Mouse (Mus musculus): Measurements from ENCODE around the gene Ssh1. TPM values are rescaled to one million over a fixed set of nuclear protein-coding genes. Genes with fewer than 3 reads are reported as not detected.

The Ssh1 gene
- polyA plus RNA-seq, 1 experiment from 2014 or later = 13.3 TPM

GRCm38 (mm10) chr5:113973790-113974189 is 19.9 kb downstream of the Ssh1 start:
- Histone ChIP-seq H3K36me3 (peaks cover 39% of the 10 kb centered on the region), H3K4me3 (no peak overlapping the region), H3K9me3 (replicated peaks) (no peaks in the 10 kb centered on the region), H3K27me3 (ENCODE audit: low read depth, poor library complexity, severe bottlenecking) (no peaks in the 10 kb centered on the region), H3K4me1 (peaks cover 54% of the 10 kb centered on the region), H3K27ac (replicated peaks) (peak overlapping the region; percentile 76; the same call in 1 of the 2 replicates)
- 91% methylated on average over 8 of the region's 8 CpGs for WGBS
- no peak for DNase-seq (ENCODE audit: low spot score)

- peak overlapping the region; percentile 76 for H3K27ac ChIP-seq (replicated peaks)
- H3K36me3 ChIP-seq = peaks cover 39% of the 10 kb centered on the region
- no peaks in the 10 kb centered on the region for H3K27me3 ChIP-seq (ENCODE audit: low read depth, poor library complexity, severe bottlenecking)
- H3K9me3 ChIP-seq (replicated peaks) = no peaks in the 10 kb centered on the region
- DNase-seq (ENCODE audit: low spot score) = no peak
- H3K4me1 ChIP-seq = peaks cover 58% of the 10 kb centered on the region
- no peak overlapping the region for H3K4me3 ChIP-seq
- WGBS = 28% methylated on average over 18 of the region's 18 CpGs
These were observed 20.8 kb downstream of the Ssh1 start for GRCm38 (mm10) chr5:113972589-113973515.

DNA sequence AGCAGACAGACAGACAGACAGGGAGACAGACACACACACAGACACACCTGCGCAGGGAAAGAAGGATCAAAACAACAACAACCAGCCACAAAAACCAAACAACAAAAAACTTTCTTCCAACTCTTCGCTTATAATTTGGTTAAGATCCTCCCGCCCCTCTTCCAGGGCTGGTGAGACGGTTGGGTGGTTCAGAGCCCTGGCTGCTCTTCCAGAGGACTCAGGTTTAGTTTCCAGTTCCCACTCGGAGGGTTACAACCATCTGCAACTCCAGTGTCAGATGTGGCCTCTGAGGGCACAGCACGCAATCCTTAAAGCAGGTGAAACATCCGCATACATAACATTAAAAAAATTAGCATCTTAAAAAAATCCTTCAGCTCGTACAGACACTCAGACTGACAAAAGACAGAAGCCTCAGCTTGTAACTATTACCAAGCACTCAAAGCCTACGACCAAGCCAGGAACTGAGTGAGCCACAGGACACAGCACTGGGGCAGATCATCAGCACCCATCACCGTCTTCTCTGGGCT is 22.2 kb downstream of the Ssh1 start:
- H3K9me3 ChIP-seq (replicated peaks) = no peaks in the 10 kb centered on the region
- peaks cover 39% of the 10 kb centered on the region for H3K36me3 ChIP-seq
- H3K27ac ChIP-seq (replicated peaks) = no peak overlapping the region

GRCm38 (mm10) chr5:113968371-113968770 is 25.3 kb downstream of the Ssh1 start:
- peaks cover 69% of the 10 kb centered on the region for H3K36me3 ChIP-seq
- H3K27ac ChIP-seq (replicated peaks) = no peak overlapping the region
- no peaks in the 10 kb centered on the region for H3K9me3 ChIP-seq (replicated peaks)
- WGBS = 42% methylated on average over 11 of the region's 11 CpGs
- no peaks in the 10 kb centered on the region for H3K27me3 ChIP-seq (ENCODE audit: low read depth, poor library complexity, severe bottlenecking)
- H3K4me1 ChIP-seq = peaks cover 24% of the 10 kb centered on the region
- H3K4me3 ChIP-seq = no peak overlapping the region
- no peak for DNase-seq (ENCODE audit: low spot score)

More for the DNA sequence above, 22.2 kb downstream of the Ssh1 start:
- WGBS = 84% methylated on average over 10 of the region's 10 CpGs
- DNase-seq (ENCODE audit: low spot score) = no peak
- Histone ChIP-seq H3K4me1 (peaks cover 53% of the 10 kb centered on the region), H3K27me3 (ENCODE audit: low read depth, poor library complexity, severe bottlenecking) (no peaks in the 10 kb centered on the region), H3K4me3 (no peak overlapping the region)

- no peak for DNase-seq (ENCODE audit: low spot score)
- WGBS = 92% methylated on average over 13 of the region's 13 CpGs
- no peaks in the 10 kb centered on the region for H3K27me3 ChIP-seq (ENCODE audit: low read depth, poor library complexity, severe bottlenecking)
- H3K4me3 ChIP-seq = no peak overlapping the region
- H3K9me3 ChIP-seq (replicated peaks) = no peaks in the 10 kb centered on the region
- peaks cover 8% of the 10 kb centered on the region; the same call in 1 of the 2 replicates for H3K4me1 ChIP-seq
- H3K27ac ChIP-seq (replicated peaks) = no peak overlapping the region
- peaks cover 75% of the 10 kb centered on the region for H3K36me3 ChIP-seq
These were observed 27.1 kb downstream of the Ssh1 start for GRCm38 (mm10) chr5:113966452-113967150.

DNA sequence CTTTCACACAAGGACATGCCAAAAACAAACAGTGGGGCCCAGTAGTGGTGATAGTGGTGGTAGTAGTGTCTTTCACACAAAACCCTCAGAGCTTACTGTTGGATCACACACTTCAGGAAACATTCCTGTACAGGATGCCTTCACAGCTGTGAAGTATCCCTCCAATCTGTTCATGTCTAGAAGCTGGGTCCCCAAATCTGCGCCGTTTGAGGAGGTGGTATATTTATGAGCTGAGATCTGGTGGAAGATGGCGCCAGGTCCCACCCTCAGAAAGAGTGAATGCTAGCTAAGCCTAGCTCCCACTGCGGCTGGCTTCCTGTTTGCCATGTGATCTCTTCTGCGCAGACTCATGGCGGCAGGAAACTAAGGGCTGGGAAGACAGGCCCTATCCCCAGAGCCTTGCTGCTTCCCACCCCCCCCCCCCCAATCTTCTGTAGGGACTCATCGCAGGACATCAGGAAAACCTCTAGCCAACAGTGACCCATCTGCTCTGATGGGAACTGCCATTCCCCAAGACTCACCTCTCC is 28.0 kb downstream of the Ssh1 start:
- peaks cover 5% of the 10 kb centered on the region; the same call in 1 of the 2 replicates for H3K4me1 ChIP-seq
- H3K36me3 ChIP-seq = peaks cover 84% of the 10 kb centered on the region
- DNase-seq (ENCODE audit: low spot score) = no peak
- H3K27me3 ChIP-seq (ENCODE audit: low read depth, poor library complexity, severe bottlenecking) = no peaks in the 10 kb centered on the region
- H3K4me3 ChIP-seq = no peak overlapping the region
- H3K27ac ChIP-seq (replicated peaks) = no peak overlapping the region
- no peaks in the 10 kb centered on the region for H3K9me3 ChIP-seq (replicated peaks)
- 93% methylated on average over 7 of the region's 7 CpGs for whole genome bisulfite sequencing

GRCm38 (mm10) chr5:113964972-113965371 is 28.7 kb downstream of the Ssh1 start:
- no peak overlapping the region for H3K4me3 ChIP-seq
- H3K27me3 ChIP-seq (ENCODE audit: low read depth, poor library complexity, severe bottlenecking) = no peaks in the 10 kb centered on the region
- 90% methylated on average over 14 of the region's 14 CpGs for WGBS
- H3K4me1 ChIP-seq = peaks cover 5% of the 10 kb centered on the region; the same call in 1 of the 2 replicates
- H3K36me3 ChIP-seq = peaks cover 86% of the 10 kb centered on the region
- no peaks in the 10 kb centered on the region for H3K9me3 ChIP-seq (replicated peaks)
- no peak for DNase-seq (ENCODE audit: low spot score)
- H3K27ac ChIP-seq (replicated peaks) = no peak overlapping the region

- Histone ChIP-seq H3K36me3 (peaks cover 74% of the 10 kb centered on the region), H3K27ac (replicated peaks) (no peak overlapping the region), H3K9me3 (replicated peaks) (no peaks in the 10 kb centered on the region), H3K4me3 (no peak overlapping the region), H3K27me3 (ENCODE audit: low read depth, poor library complexity, severe bottlenecking) (no peaks in the 10 kb centered on the region), H3K4me1 (peaks cover 11% of the 10 kb centered on the region)
- no peak for DNase-seq (ENCODE audit: low spot score)
- 83% methylated on average over 7 of the region's 7 CpGs for WGBS
These were observed 31.9 kb downstream of the Ssh1 start for GRCm38 (mm10) chr5:113961776-113962175.

DNA sequence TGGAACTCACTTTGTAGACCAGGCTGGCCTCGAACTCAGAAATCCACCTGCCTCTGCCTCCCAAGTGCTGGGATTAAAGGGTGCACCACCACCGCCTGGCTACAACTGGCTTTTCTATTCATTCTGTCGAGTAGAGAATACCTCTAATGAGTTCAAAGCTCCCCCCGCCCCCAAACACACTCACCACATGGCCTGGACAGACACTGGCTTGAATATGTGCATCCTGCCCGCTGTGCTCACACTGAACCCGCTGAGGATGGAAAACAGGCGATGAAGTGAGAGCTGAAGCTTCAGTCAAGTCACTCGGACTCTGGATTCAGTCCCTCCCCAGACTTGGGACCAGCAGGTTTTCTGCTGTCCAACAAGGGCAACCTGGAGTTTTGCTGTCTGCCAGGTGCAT is 33.3 kb downstream of the Ssh1 start:
- WGBS = 78% methylated on average over 8 of the region's 8 CpGs
- Histone ChIP-seq H3K27ac (replicated peaks) (no peak overlapping the region), H3K27me3 (ENCODE audit: low read depth, poor library complexity, severe bottlenecking) (no peaks in the 10 kb centered on the region), H3K4me3 (no peak overlapping the region), H3K36me3 (peaks cover 66% of the 10 kb centered on the region), H3K9me3 (replicated peaks) (no peaks in the 10 kb centered on the region), H3K4me1 (peaks cover 11% of the 10 kb centered on the region)
- no peak for DNase-seq (ENCODE audit: low spot score)

GRCm38 (mm10) chr5:113959039-113959438 is 34.7 kb downstream of the Ssh1 start:
- 11% methylated on average over 6 of the region's 6 CpGs for WGBS
- H3K36me3 ChIP-seq = peaks cover 63% of the 10 kb centered on the region
- H3K27ac ChIP-seq (replicated peaks) = no peak overlapping the region

DNA sequence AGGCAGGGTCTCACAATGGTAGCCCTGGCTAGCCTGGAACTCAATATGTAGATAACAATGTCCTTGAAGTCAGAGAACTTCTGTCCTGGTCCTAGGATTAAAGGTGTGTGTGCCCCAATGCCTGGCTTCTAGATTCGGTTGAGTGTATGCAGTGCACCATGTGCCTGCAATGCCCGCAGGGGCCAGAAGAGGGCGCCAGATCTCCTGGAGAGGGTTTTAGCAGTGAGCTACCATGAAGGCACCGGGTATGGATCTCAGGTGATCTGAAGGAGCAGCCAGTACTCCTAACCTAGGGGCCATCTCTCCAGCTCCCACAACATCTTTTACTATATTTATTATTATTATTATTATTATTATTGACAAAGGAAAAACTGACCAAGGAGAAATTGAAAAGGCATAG is 37.2 kb downstream of the Ssh1 start:
- peaks cover 74% of the 10 kb centered on the region for H3K36me3 ChIP-seq
- H3K9me3 ChIP-seq (replicated peaks) = no peaks in the 10 kb centered on the region
- DNase-seq (ENCODE audit: low spot score) = peak; percentile 89
- WGBS = 8% methylated on average over 4 of the region's 4 CpGs
- no peaks in the 10 kb centered on the region for H3K27me3 ChIP-seq (ENCODE audit: low read depth, poor library complexity, severe bottlenecking)
- H3K4me1 ChIP-seq = peaks cover 14% of the 10 kb centered on the region
- no peak overlapping the region for H3K4me3 ChIP-seq
- H3K27ac ChIP-seq (replicated peaks) = no peak overlapping the region

More at GRCm38 (mm10) chr5:113959039-113959438, 34.7 kb downstream of the Ssh1 start:
- no peak for DNase-seq (ENCODE audit: low spot score)
- Histone ChIP-seq H3K4me1 (peaks cover 14% of the 10 kb centered on the region), H3K9me3 (replicated peaks) (no peaks in the 10 kb centered on the region), H3K27me3 (ENCODE audit: low read depth, poor library complexity, severe bottlenecking) (no peaks in the 10 kb centered on the region), H3K4me3 (no peak overlapping the region)

DNA sequence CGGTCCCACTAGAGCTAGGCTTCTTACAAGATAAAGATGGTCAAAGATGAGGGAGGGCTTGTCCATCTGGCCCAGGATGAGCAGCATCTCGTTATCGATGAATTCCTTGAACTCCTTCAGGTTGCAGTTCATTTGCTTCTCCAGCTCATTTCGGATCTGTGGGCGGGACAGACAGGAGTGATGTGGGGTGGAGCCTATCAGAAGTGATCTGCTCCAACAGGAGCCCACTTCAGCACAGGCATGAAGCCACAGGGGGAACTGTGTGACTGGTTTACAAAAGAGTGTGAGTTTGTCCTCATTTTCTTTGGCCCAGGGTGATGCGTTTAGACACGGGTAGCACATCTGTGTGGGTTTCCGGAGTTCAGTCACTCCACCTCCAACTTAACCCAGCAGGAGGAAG is 38.0 kb downstream of the Ssh1 start:
- 90% methylated on average over 8 of the region's 8 CpGs for WGBS
- Histone ChIP-seq H3K27ac (replicated peaks) (no peak overlapping the region), H3K9me3 (replicated peaks) (no peaks in the 10 kb centered on the region), H3K36me3 (peaks cover 74% of the 10 kb centered on the region), H3K27me3 (ENCODE audit: low read depth, poor library complexity, severe bottlenecking) (no peaks in the 10 kb centered on the region), H3K4me3 (no peak overlapping the region), H3K4me1 (peaks cover 14% of the 10 kb centered on the region)
- no peak for DNase-seq (ENCODE audit: low spot score)
